Mouse (Mus musculus) thymus, adult 18-20 months (tissue): ENCODE data around the gene G6pc3.

Source experiments
- DNase-seq, 2 experiments: peaks; one replicate each; pipeline ENCODE4 v3.0.0; 2022; ENCODE audit warnings: mixed read lengths in 2 of 2

The G6pc3 gene

DNA sequence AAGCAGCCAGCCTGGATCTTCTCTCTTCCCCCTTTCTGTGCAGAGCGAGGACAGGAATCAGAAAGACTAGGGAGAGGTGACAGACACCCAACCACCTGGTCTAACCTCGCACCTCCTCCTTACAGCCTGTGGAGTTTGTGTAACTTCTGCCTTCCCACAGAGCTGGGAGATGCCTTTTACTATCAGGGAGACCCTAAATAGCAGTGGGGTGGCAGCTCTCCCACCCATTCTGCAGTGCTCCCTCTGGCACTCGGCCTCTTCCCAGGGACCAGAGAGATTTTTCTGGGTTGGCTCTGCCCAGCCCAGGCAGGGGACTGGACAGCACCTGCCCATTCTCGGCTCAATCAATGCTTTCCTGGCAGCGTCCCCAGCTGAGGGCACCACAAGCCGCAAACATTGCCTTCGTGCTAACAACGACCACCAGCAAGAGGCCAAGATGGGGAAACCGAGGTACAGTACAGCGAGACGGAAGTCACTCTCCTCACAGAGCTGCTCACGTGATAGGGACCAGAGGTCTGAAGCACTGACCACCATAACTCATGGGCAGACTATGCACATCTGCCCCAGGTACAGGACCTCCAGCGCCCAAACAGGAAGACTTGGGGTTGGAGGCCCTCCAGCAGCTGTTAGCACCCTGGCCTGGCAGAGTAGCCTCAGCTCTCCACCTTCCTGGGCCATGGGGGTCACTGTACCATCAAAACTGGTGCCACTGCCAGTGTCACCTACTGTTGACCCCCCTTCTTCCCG lies 30.0 kb downstream of the G6pc3 start:
- DNase-seq, result no peak

DNA sequence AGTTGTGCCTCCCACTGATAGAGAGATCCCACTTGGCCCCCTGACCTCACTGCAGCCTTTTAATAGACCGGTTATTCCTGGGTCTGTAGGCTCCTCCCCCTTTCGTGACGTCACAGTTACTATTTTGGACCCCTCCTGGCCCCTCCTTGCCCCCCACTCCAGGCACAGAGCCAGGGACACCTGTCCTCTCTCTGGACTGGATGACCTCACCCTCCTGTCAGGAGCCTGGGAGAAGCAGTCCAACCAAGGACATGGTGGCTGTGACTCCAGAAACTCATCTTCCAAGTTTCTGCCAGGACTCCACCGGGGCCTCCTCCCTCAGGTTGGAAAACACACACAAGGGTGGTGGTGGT lies 30.6 kb downstream of the G6pc3 start:
- DNase-seq, result no peak

DNA sequence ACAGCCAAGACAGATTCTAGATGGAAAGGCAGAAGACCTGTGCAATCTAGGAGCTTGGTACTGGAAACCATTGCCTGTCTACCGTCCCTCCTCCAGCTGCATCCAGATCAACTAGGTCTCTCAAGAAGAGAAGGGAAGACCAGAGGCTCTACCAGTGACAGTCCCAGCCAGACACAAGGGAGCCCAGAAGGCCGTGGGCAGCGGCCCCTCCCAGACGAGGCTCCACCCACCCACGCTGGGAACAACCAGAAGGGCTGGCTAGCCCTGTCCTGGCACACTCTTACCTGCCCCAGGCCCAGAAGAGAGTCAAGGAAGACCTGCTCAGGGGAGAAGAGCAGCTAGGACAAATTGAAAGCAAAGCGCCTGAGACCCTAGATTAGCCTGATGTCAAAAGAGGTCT lies 31.0 kb downstream of the G6pc3 start:
- DNase-seq, result no peak

DNA sequence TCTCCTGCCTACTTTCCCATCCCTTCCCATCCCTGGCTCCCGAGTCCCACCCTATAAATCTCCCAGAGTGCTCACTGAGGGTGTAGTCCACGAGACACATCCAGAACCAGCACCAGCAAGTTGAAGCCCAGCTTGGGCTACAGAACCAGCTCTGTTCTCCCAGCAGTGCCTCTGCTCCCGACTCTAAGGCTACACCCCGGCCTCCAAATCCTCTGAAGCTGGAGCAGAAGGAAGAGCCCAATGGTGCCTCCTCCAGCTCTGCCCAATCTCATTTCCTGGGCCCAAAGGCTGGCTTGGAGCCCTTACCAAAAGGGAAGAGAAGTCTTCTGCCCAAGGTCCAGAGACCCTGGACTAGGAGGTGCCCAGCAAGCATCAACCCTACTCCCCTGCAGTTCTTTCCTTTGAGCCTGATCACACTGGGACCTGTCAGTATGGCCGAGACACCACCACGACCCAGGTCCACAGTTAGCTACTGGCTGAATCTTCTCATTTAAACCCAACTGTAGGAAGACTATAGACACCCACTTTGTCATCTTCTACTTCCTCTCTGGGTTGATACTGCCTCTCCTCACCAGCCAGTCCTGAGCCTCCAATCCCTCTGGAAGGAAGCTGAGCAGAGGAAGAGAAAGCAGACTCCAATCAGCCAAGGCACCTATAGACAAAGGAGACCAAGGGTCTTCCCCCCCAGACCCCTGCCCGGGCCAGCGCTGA lies 32.0 kb downstream of the G6pc3 start:
- DNase-seq, result no peak

DNA sequence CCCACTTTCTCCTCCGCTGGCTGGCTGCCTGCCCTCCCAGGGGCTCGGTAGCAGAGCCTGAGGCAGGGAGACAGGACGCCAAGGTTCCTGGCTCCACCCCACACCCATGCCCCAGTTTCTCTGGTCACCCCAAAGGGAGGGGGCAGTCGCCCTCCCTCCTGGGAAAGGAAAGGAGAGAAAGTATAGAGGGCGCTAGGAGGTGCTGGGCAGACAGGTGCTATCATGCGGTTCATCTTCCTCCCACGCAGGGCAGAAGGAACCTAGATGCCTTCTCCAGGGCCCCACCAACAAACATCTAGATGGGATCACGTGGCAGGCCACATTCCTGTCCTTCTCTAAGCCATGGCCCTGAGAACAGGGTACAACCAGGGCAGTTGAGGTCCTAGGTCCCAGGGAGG lies 32.5 kb downstream of the G6pc3 start:
- no peak for DNase-seq

DNA sequence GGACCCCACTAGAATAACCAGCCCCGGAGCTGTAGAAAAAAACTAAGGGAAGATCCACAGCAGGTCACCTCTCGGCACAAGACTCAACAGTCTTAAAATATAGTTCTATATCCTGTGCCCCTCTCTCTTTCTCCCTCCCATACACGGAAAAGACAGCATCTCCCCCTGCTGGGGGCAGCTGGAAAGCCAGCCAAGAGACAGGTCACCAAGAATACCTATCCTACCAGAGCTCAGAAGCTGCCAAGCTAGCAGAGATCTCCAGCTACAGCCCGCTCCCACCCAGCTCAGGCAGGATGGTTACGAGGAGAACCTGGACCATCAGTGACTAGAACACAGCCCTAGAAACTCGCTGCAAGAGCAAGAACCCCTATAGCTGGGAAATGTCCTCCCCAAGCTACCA lies 33.7 kb downstream of the G6pc3 start:
- DNase-seq, result peak; percentile 62 to 68

DNA sequence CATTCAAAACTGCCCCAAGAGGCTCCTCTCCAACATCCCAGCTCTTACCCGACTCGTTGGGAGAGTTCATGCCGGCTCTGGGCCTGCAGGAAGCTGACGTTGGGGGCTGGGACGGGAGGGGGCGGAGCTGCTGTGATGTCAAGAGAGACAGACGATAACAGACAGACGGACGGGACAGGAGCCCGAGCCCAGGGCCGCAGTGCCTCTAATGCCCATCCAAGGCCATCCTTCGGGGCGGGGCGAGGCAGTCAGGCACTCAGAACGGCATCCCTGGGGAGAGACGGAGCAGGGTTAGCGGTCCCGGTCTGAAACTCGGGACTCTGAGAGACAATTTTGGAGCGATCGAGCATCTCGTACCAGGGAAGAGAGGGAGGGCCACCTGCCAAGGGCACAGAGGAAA lies 35.3 kb downstream of the G6pc3 start:
- no peak for DNase-seq

DNA sequence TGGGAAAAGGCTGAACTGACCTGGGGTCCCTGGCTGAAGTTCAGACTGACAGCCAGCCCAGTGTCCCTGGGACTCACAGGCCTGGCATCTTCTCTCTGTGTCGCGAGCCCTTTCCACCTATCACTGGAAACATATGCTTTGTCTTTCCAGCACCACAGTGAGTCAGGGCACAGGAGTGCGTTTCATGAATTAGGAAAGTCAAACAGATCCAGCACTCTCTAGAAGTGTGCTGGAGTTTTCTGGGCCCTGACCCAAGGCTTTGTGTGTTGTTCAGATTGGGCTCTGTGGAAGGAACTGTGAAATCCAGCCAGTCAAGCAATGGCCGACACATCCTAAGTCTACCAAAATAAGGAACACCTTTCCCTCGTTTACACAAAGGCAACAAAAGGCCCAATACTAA lies 35.8 kb downstream of the G6pc3 start:
- no peak for DNase-seq

DNA sequence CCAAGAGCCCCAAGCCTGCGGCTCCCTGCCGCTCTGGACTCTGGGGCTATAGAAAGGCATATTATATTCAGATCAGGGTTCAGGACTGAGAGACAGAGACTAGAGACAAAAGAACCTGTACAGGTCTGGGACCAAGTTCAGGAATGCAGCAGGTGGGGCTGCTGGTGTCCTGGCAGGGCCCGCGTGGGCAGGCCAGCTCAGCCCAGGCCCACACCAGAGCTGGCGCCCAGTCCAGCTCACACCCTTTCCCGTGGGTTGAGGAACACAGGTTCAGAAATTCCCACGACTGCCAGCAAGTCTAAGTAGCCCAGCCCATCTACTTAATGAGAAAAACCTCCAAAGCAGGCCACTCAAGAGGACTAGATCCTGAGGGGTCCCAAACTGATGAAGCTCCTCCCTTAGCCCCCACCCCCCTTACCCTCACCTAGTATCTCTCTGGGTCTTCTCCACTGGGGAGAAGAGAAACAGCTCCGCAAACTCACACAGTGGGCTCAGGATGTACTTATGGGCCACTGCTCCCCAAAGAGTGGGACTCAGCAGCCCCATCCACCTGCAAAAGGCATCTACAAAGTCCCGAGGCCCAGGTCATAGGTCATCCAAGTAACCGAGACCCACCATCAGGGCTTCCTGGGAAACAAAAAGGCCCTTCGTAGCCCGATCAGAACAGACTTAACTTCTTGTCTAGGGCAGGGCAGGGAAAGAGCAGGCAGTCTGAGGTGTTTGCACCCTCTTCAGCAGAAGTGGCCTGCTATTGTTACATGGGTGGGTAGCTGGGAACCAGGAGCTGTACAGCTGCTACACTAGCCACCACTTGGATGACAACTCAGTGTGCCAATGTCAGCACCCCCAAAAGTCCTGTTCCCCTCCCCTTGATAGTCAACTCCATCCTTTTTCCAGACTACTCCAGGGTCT lies 36.9 kb downstream of the G6pc3 start:
- DNase-seq, result no peak

DNA sequence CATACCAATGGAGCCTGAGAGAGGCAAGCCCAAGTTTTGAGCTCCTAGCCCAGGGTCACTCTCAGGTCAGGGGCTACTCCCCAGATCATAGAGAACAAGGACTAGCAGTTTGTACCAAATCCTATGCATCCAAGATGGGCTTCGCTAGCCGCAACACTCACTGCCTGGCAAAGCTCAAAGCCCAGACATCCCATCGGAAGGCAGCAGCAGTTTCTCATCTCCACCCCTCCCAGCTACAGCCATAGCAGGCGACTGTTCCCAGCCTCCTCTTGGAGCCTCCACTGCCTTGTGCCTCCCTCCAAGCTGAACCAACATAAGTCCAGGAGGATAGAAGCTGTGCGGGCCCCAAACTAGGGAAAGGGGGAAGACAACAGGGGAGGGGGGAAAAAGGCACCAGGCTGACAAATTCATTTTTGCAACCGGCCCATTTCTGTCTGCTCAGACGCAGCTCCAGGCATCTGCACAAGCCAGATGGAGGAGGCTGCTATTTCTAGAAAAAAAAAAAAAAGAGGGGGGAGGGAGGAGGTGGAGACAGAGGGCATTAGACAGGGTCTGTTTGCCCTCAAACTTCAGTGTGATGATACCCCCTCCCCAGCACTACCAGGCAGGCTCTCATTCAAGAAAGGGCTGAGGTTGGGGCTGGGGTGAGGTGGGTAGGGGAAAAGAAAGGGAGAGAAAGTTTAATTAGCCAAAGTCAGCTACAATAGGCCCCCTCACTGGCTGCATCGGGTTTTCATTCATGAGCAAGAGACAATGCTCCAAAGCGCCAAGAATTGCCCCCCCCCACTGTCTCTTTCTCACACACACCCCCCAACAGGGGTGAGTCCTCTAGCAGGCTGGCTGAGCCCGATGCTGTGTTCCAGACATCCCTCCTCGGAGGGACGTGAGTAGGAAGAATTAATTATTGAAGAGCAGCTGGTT lies 38.1 kb downstream of the G6pc3 start:
- no peak for DNase-seq

DNA sequence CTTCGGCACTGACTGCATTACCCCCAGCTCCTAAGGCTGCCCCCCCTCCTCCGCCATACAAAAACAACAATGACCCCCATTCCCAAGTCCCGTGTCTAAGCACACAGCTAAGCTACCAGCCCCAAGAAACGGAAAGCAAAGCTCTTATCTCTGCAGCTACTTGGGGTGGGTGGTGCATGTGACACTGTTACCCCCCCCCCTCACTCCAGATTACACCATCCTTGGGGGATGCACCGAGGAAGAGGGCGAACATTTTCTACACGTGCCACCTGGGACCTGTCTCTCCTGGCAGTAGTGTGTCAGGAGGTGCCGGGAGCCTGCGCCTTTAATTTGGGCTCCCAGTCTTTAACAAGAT lies 38.7 kb downstream of the G6pc3 start:
- no peak for DNase-seq

DNA sequence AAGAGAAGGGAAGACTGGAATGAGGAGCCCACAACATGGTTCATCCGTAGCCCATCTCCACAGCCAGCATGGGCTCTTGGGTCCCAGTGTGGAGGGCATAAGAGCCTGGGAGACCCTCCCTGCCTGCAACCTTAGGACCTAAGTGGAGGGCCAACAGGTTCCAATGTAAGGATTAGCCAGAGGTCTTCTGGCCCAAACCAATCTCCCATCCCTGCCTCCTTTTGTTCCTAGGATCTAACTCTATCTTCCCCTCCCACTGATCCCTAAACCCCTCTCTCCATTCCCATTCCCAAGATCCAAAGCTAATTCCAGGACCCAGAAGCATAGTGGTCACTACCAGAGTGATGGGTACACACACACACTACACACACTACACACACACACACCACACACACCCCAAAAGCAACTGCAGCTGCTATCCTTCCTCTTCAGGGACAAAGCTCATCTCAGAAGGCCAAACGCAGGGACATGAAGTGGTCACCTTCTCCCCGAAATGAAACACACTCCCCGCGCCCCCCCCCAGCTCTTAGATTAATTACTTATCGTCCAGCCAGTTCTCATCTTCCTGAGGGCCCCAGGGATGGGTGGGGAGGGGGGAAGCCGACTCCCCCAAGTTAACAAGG lies 39.3 kb downstream of the G6pc3 start:
- DNase-seq, result no peak

DNA sequence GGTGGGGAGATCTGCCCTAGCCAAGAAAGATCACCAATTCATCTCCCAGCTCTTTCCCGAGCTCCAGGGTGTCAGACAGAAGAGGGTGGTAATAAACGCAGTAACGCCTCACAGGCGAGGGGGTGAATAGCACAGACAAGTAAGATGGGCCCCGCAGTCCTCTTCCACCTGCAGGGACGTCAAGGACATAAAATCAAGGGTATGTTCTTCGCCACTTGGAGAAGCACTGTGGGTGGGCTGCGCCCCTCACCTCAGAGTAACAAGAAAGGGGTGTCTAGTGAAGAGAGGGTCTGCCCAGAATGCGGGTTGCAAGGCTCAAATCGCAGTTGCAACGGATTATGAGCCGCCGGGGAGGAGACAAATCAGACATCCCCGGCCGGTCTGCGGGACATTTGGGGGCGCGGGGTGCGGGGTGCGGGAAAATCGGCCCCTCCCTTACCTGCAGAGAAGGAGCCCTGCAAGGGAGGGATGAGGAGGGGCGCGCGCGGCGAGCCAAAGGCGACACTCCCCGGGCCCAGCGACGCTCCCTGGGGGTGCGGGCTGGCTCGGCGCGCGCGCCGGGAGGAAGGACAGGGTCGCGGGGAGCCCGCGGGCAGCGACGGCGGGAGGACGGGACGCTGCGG lies 40.0 kb downstream of the G6pc3 start:
- peak in 1 of 2 experiments; percentile 34 for DNase-seq

DNA sequence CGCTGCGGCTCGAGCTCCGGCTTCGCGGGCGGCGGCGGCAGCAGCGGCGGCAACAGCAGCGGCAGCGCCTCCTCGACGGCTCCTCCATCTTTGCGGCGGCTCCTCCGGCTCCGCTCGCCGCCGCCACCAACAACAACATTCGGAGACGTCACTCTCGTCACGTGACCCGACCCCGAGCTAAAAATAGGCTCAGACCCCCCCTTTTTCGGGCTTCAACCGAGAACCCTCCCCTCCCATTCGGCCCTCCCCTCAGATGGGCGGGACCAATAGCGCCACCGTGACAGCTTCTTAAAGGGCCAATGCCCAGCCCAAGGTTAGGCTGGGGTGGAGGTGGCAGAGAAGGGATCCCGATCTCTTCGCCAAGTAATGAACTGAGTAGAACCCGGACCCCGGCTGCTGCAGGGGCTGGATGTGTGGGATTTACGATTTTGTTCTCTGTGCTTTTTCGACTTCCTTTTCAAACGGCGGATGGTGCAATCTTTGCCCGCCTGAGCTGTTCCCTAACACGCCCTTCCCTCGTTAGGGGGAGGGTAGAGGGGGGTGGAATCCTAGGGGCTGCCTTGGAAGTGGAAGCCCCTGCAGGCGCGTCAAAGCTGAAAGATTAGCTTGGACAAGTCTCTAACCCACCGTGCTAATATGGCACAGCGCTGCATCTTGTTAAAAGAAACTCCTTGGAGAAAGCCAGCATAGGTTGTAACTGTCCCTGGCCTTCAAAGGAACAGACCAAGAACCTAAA lies 40.8 kb downstream of the G6pc3 start, which contains the start of gene Hdac5:
Gene Hdac5, minus strand, starts transcription at position 161 of the 736 bp plus-strand sequence.
- DNase-seq, result peak; percentile 94 to 96

DNA sequence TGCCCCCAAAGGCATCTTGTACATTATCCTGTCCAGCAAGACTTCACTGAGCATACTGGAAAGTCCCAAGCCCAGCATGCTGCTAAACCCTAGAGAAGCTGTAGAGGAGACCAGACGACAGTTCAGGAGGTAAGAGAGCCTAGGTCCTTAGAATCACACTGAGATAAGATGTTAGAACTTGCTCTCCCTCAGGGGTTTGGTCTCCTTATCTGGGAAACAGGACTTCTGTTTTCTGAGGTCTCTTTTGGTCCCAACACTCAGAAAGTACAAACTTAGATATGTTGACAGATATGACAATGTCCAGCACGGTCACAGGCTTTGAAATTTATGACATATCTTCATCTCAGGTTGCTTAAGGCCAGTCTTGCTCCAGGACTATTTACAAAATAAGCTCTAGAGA lies 46.6 kb downstream of the G6pc3 start:
- no peak for DNase-seq

DNA sequence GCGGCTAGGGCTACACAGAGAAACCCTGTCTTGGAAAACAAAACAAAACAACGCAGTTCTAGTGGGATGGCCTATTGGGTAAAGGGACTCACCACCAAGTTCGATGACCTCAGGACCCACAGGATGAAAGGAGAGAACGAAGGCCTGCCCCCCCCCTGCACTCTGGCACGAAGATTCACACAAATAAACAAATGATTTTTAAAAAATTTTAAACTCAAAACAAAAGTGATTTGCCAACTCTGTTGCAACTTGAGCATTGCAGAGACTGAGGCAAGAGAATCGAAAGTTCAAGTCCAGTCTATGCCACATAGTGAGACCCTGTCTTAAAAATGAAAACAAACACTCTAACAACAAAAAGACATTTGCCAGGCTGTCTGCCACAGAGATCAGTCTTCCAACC lies 51.2 kb downstream of the G6pc3 start:
- no peak for DNase-seq

DNA sequence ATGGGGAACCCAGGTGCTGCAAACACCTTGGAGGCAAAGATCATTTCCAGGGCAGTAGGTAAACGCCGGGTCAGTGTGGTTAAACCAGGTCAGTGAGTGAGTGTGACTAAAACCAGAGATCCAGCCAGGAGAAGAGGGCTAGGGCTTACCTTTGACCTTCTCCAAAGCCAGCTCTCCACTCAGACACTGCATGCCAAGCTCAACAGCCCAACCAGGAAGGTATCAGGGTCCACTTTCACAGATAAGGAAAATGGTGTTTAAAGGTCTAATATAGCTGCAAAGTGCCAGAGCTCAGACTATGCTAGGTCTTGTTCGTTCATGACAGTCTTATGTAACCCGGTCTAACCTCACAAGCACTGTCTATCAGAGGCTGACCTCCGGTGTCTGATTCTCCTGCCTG lies 51.8 kb downstream of the G6pc3 start:
- no peak for DNase-seq

DNA sequence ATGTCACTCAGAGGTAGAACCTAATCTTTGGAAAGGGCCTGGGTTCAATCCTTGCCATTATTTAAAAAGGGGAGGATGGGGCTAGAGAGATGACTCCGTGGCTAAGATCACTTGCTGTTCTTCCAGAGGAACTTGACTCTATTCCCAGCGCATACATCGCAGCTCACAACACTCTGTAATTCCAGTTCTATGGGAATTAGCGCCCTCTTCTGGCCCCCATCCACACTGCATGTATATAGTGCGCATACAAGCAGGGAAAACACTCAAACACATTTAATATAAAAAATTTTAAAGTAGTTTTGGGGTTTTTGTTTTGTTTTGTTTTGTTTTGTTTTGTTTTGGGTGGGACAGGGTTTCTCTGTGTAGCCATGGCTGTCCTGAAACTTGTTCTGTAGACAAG lies 52.5 kb downstream of the G6pc3 start:
- no peak for DNase-seq
